Mouse (Mus musculus): ENCODE data around the gene Dclk1. TPM values are rescaled to one million over a fixed set of nuclear protein-coding genes. Genes with fewer than 3 reads are reported as not detected.

Dclk1 gene
- polyA plus RNA-seq, 1 experiment from 2014 or later, result 18.7 TPM

DNA sequence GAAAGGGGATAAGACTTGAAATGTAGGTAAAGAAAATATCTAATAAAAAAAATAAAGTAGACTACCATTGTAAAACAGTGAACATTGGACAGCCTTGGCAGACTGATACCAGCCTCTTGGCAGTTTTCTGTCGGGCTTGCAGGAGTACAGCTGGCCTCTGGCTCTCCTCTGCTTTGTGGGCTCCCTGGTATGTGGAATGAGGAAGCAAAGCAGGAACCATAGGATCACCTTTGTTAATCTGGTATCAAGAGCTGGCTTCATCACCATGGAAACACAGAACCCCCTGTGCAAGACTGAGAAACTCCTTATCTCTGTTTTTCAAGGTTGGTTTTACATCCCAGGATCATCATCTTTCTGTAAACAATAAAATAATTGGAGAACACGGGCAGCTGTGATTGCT lies 29.9 kb upstream of the Dclk1 start:
- no peak overlapping the region for H3K4me2 ChIP-seq (replicated peaks; ENCODE audit: low read depth, low read length)
- H3K27ac ChIP-seq (ENCODE audit: low read length), result no peak overlapping the region
- H3K36me3 ChIP-seq (ENCODE audit: control insufficient read depth, insufficient read depth, low read length), result no peaks in the 10 kb centered on the region
- H3K4me1 ChIP-seq (ENCODE audit: control insufficient read depth, insufficient read depth, low read length), result no peaks in the 10 kb centered on the region
- no peak for ATAC-seq (ENCODE audit: insufficient number of reproducible peaks, insufficient read depth, low FRiP score, low read depth)
- no peaks in the 10 kb centered on the region for H3K27me3 ChIP-seq (ENCODE audit: control insufficient read depth, insufficient read depth, low read length)
- H3K9ac ChIP-seq (replicated peaks; ENCODE audit: low read depth, low read length), result no peak overlapping the region
- H3K4me3 ChIP-seq (ENCODE audit: low read depth, low read length), result no peak overlapping the region
- 33% methylated on average over 2 of the region's 2 CpGs for whole genome bisulfite sequencing
- no peaks in the 10 kb centered on the region for H3K9me3 ChIP-seq (ENCODE audit: control insufficient read depth, low read depth, low read length)

GRCm38 (mm10) chr3:55213785-55214184 lies 28.4 kb upstream of the Dclk1 start:
- H3K27ac ChIP-seq (ENCODE audit: low read length), result no peak overlapping the region
- H3K9me3 ChIP-seq (ENCODE audit: control insufficient read depth, low read depth, low read length), result no peaks in the 10 kb centered on the region
- WGBS, result 42% methylated on average over 4 of the region's 4 CpGs
- H3K4me3 ChIP-seq (ENCODE audit: low read depth, low read length), result no peak overlapping the region
- no peak for ATAC-seq (ENCODE audit: insufficient number of reproducible peaks, insufficient read depth, low FRiP score, low read depth)
- H3K27me3 ChIP-seq (ENCODE audit: control insufficient read depth, insufficient read depth, low read length), result no peaks in the 10 kb centered on the region
- no peak overlapping the region for H3K9ac ChIP-seq (replicated peaks; ENCODE audit: low read depth, low read length)
- no peak overlapping the region for H3K4me2 ChIP-seq (replicated peaks; ENCODE audit: low read depth, low read length)
- H3K36me3 ChIP-seq (ENCODE audit: control insufficient read depth, insufficient read depth, low read length), result no peaks in the 10 kb centered on the region
- H3K4me1 ChIP-seq (ENCODE audit: control insufficient read depth, insufficient read depth, low read length), result no peaks in the 10 kb centered on the region

GRCm38 (mm10) chr3:55214413-55214812 lies 27.8 kb upstream of the Dclk1 start:
- no peaks in the 10 kb centered on the region for H3K36me3 ChIP-seq (ENCODE audit: control insufficient read depth, insufficient read depth, low read length)
- WGBS, result 80% methylated on average over 6 of the region's 6 CpGs
- no peak overlapping the region for H3K9ac ChIP-seq (replicated peaks; ENCODE audit: low read depth, low read length)
- no peak for ATAC-seq (ENCODE audit: insufficient number of reproducible peaks, insufficient read depth, low FRiP score, low read depth)
- no peak overlapping the region for H3K27ac ChIP-seq (ENCODE audit: low read length)
- no peaks in the 10 kb centered on the region for H3K9me3 ChIP-seq (ENCODE audit: control insufficient read depth, low read depth, low read length)
- no peak overlapping the region for H3K4me2 ChIP-seq (replicated peaks; ENCODE audit: low read depth, low read length)
- H3K4me3 ChIP-seq (ENCODE audit: low read depth, low read length), result no peak overlapping the region
- H3K27me3 ChIP-seq (ENCODE audit: control insufficient read depth, insufficient read depth, low read length), result no peaks in the 10 kb centered on the region
- no peaks in the 10 kb centered on the region for H3K4me1 ChIP-seq (ENCODE audit: control insufficient read depth, insufficient read depth, low read length)

DNA sequence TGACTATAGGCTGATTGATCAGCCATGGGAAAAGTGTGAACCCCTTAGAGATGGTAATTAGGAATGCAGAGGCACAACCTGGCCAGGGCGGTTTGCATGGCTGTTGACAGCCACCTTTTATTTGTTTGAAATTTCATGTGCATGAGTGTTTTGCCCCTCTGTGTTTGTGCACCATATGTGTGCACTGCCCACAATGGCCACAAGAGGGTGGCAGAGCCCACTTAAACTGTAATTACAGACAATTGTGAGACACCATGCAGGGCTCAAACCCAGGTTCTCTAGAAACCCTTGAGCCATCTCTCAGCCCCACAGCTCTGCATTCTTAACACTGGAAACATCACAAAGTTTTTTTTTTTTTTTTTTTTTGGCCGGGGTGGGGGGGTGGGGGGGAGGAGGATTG lies 19.7 kb upstream of the Dclk1 start:
- Histone ChIP-seq H3K4me1 (ENCODE audit: control insufficient read depth, insufficient read depth, low read length) (no peaks in the 10 kb centered on the region), H3K27me3 (ENCODE audit: control insufficient read depth, insufficient read depth, low read length) (no peaks in the 10 kb centered on the region), H3K4me2 (replicated peaks; ENCODE audit: low read depth, low read length) (no peak overlapping the region), H3K9ac (replicated peaks; ENCODE audit: low read depth, low read length) (no peak overlapping the region), H3K9me3 (ENCODE audit: control insufficient read depth, low read depth, low read length) (peaks cover 4% of the 10 kb centered on the region), H3K36me3 (ENCODE audit: control insufficient read depth, insufficient read depth, low read length) (no peaks in the 10 kb centered on the region), H3K4me3 (ENCODE audit: low read depth, low read length) (no peak overlapping the region), H3K27ac (ENCODE audit: low read length) (no peak overlapping the region)
- 82% methylated on average over 2 of the region's 2 CpGs for WGBS
- no peak for ATAC-seq (ENCODE audit: insufficient number of reproducible peaks, insufficient read depth, low FRiP score, low read depth)

DNA sequence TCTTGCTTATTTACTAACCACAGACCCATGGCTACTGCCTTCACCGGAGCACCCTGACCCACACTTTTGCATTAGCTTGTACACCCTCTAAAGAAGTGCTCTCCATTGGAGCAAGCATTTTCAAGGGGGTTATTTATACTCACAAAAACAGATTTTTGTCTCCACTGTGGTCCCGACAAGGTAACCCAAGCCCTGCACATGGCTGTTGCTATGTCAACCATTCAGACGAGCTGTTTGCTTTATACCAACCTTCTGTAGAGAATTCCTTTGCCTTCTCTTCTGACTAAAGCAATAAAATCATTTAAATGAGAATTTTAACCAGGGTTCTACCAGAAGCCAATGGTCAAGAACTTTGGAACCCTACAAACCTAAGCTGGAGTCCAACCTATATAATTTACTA lies 18.3 kb upstream of the Dclk1 start:
- H3K4me3 ChIP-seq (ENCODE audit: low read depth, low read length), result no peak overlapping the region
- H3K9ac ChIP-seq (replicated peaks; ENCODE audit: low read depth, low read length), result no peak overlapping the region
- H3K27me3 ChIP-seq (ENCODE audit: control insufficient read depth, insufficient read depth, low read length), result no peaks in the 10 kb centered on the region
- peaks cover 4% of the 10 kb centered on the region for H3K9me3 ChIP-seq (ENCODE audit: control insufficient read depth, low read depth, low read length)
- 74% methylated on average over 3 of the region's 3 CpGs for WGBS
- ATAC-seq (ENCODE audit: insufficient number of reproducible peaks, insufficient read depth, low FRiP score, low read depth), result no peak
- H3K36me3 ChIP-seq (ENCODE audit: control insufficient read depth, insufficient read depth, low read length), result no peaks in the 10 kb centered on the region
- no peaks in the 10 kb centered on the region for H3K4me1 ChIP-seq (ENCODE audit: control insufficient read depth, insufficient read depth, low read length)
- H3K27ac ChIP-seq (ENCODE audit: low read length), result no peak overlapping the region
- H3K4me2 ChIP-seq (replicated peaks; ENCODE audit: low read depth, low read length), result no peak overlapping the region

GRCm38 (mm10) chr3:55226501-55227213 lies 15.5 kb upstream of the Dclk1 start:
- no peak overlapping the region for H3K27ac ChIP-seq (ENCODE audit: low read length)
- 0 out of 2 replicates have a peak overlapping the region, but pooled peaks have one; percentile 7 for H3K4me2 ChIP-seq (replicated peaks; ENCODE audit: low read depth, low read length)
- no peaks in the 10 kb centered on the region for H3K4me1 ChIP-seq (ENCODE audit: control insufficient read depth, insufficient read depth, low read length)
- no peaks in the 10 kb centered on the region for H3K36me3 ChIP-seq (ENCODE audit: control insufficient read depth, insufficient read depth, low read length)
- ATAC-seq (ENCODE audit: insufficient number of reproducible peaks, insufficient read depth, low FRiP score, low read depth), result no peak; the same call in 1 of the 2 replicates
- WGBS, result 32% methylated on average over 18 of the region's 18 CpGs
- no peak overlapping the region for H3K9ac ChIP-seq (replicated peaks; ENCODE audit: low read depth, low read length)
- no peaks in the 10 kb centered on the region for H3K9me3 ChIP-seq (ENCODE audit: control insufficient read depth, low read depth, low read length)
- no peak overlapping the region for H3K4me3 ChIP-seq (ENCODE audit: low read depth, low read length)
- H3K27me3 ChIP-seq (ENCODE audit: control insufficient read depth, insufficient read depth, low read length), result no peaks in the 10 kb centered on the region

DNA sequence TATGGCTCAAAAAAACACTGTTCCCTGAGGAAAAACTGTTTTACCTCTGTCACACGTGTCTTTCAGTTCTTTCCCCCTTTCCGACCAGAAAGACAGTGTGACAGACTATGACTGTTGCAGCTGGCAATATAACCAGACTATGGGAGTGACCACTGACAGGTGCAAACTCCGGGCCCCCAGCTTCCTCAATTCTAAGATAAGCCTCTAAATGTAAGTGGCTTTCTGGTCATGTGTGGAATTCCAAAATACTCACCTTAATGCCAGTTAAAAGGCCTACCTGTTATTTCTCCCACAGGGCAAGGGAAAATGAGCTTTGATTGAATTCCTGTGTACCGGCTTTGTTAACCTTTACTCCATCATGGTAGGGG lies 15.0 kb upstream of the Dclk1 start:
- no peak for ATAC-seq (ENCODE audit: insufficient number of reproducible peaks, insufficient read depth, low FRiP score, low read depth)
- WGBS, result 30% methylated on average over 4 of the region's 4 CpGs

GRCm38 (mm10) chr3:55242422-55243055 lies 375 bp downstream of the Dclk1 start:
- Histone ChIP-seq H3K4me1 (ENCODE audit: control insufficient read depth, insufficient read depth, low read length) (0 out of 2 replicates have a peak, but pooled peaks cover 5% of the 10 kb centered on the region), H3K27ac (ENCODE audit: low read length) (no peak overlapping the region; the same call in 1 of the 2 replicates)

More for the DNA sequence above, 15.0 kb upstream of the Dclk1 start:
- H3K9me3 ChIP-seq (ENCODE audit: control insufficient read depth, low read depth, low read length), result no peaks in the 10 kb centered on the region
- no peak overlapping the region for H3K4me3 ChIP-seq (ENCODE audit: low read depth, low read length)
- H3K4me1 ChIP-seq (ENCODE audit: control insufficient read depth, insufficient read depth, low read length), result no peaks in the 10 kb centered on the region
- H3K36me3 ChIP-seq (ENCODE audit: control insufficient read depth, insufficient read depth, low read length), result no peaks in the 10 kb centered on the region
- H3K4me2 ChIP-seq (replicated peaks; ENCODE audit: low read depth, low read length), result 0 out of 2 replicates have a peak overlapping the region, but pooled peaks have one; percentile 7
- H3K27me3 ChIP-seq (ENCODE audit: control insufficient read depth, insufficient read depth, low read length), result no peaks in the 10 kb centered on the region
- no peak overlapping the region for H3K9ac ChIP-seq (replicated peaks; ENCODE audit: low read depth, low read length)
- no peak overlapping the region for H3K27ac ChIP-seq (ENCODE audit: low read length)

More at GRCm38 (mm10) chr3:55242422-55243055, 375 bp downstream of the Dclk1 start:
- Histone ChIP-seq H3K27me3 (ENCODE audit: control insufficient read depth, insufficient read depth, low read length) (no peaks in the 10 kb centered on the region), H3K9me3 (ENCODE audit: control insufficient read depth, low read depth, low read length) (no peaks in the 10 kb centered on the region), H3K36me3 (ENCODE audit: control insufficient read depth, insufficient read depth, low read length) (no peaks in the 10 kb centered on the region), H3K4me2 (replicated peaks; ENCODE audit: low read depth, low read length) (peak overlapping the region; percentile 89), H3K9ac (replicated peaks; ENCODE audit: low read depth, low read length) (peak overlapping the region; percentile 40; the same call in 1 of the 2 replicates), H3K4me3 (ENCODE audit: low read depth, low read length) (peak overlapping the region; percentile 47)
- 0% methylated on average over 41 of the region's 45 CpGs for WGBS
- ATAC-seq (ENCODE audit: insufficient number of reproducible peaks, insufficient read depth, low FRiP score, low read depth), result peak; percentile 88
